Mouse (Mus musculus) hindbrain, embryonic 13.5 days (tissue): ENCODE results near the gene Plxnb1. TPM values are rescaled to one million over a fixed set of nuclear protein-coding genes. Genes with fewer than 3 reads are reported as not detected.

ENCODE experiments used
- ATAC-seq: fragments of 200-750 bp; cut with Nextera tagmentation; 2 replicates; pipeline ENCODE4 v1.8.0; 2017; ENCODE audit warnings: moderate TSS enrichment; ENCODE audit not compliant: low FRiP score
- H3K27ac ChIP-seq: fragments of 300-500 bp; sonication (generic); 2 replicates; pipeline ENCODE4 v1.5.1; 2015; ENCODE audit warnings: inconsistent platforms, mild to moderate bottlenecking, moderate library complexity
- H3K27me3 ChIP-seq: fragments of 300-500 bp; sonication (generic); 2 replicates; pipeline ENCODE4 v1.6.1; 2015; ENCODE audit warnings: mild to moderate bottlenecking, inconsistent platforms
- H3K36me3 ChIP-seq: fragments of 300-500 bp; sonication (generic); 2 replicates; pipeline ENCODE4 v1.6.1; 2015; ENCODE audit warnings: mild to moderate bottlenecking, inconsistent platforms
- H3K4me1 ChIP-seq: fragments of 300-500 bp; sonication (generic); replicated peaks from 2 replicates; pipeline ENCODE4 v1.6.1; 2015; ENCODE audit warnings: inconsistent platforms
- H3K4me2 ChIP-seq: fragments of 300-500 bp; sonication (generic); 2 replicates; pipeline ENCODE4 v1.6.1; 2015; ENCODE audit warnings: inconsistent platforms, mild to moderate bottlenecking, moderate library complexity
- H3K4me3 ChIP-seq: fragments of 300-500 bp; sonication (generic); 2 replicates; pipeline ENCODE4 v1.5.1; 2015; ENCODE audit warnings: mild to moderate bottlenecking, inconsistent platforms
- H3K9ac ChIP-seq: fragments of 300-500 bp; sonication (generic); 2 replicates; pipeline ENCODE4 v1.6.1; 2015; ENCODE audit warnings: mild to moderate bottlenecking, inconsistent platforms
- H3K9me3 ChIP-seq: fragments of 300-500 bp; sonication (generic); 2 replicates; pipeline ENCODE4 v1.6.1; 2016; ENCODE audit warnings: inconsistent platforms
- WGBS: fragments of 180-500 bp; shearing (Covaris S2); methylation state at CpG from one replicate; pipeline ENCODE4 v1.1.7; 2015; 5-methylcytosine and 5-hydroxymethylcytosine counted together
- polyA plus RNA-seq: library from polyadenylated mRNA; unstranded; fragments of >200 nt; fragmentation: Nextera tagmentation; extraction: Ambion mirVana; gene quantifications from 2 replicates; pipeline ENCODE4 v1.2.1, GENCODE M21; 2015

Plxnb1 gene
- polyA plus RNA-seq, 1 experiment from 2014 or later = 22.5 TPM

- Histone ChIP-seq H3K9ac (no peak overlapping the region), H3K9me3 (no peaks in the 10 kb centered on the region), H3K27ac (no peak overlapping the region), H3K4me1 (no peaks in the 10 kb centered on the region; the same call in 1 of the 2 replicates), H3K36me3 (peaks cover 100% of the 10 kb centered on the region), H3K4me2 (no peak overlapping the region), H3K4me3 (no peak overlapping the region), H3K27me3 (no peaks in the 10 kb centered on the region)
- no peak for ATAC-seq
- WGBS = 97% methylated on average over 11 of the region's 11 CpGs
These were observed 15.1 kb downstream of the Plxnb1 start for GRCm38 (mm10) chr9:109110240-109110639.

GRCm38 (mm10) chr9:109111101-109111500 is 15.9 kb downstream of the Plxnb1 start:
- H3K9me3 ChIP-seq = no peaks in the 10 kb centered on the region
- H3K4me2 ChIP-seq = no peak overlapping the region
- peaks cover 100% of the 10 kb centered on the region for H3K36me3 ChIP-seq
- ATAC-seq = no peak
- H3K9ac ChIP-seq = no peak overlapping the region
- H3K27me3 ChIP-seq = no peaks in the 10 kb centered on the region
- WGBS = 96% methylated on average over 4 of the region's 4 CpGs
- no peak overlapping the region for H3K4me3 ChIP-seq
- H3K4me1 ChIP-seq = no peaks in the 10 kb centered on the region
- no peak overlapping the region for H3K27ac ChIP-seq

GRCm38 (mm10) chr9:109111591-109111990 is 16.4 kb downstream of the Plxnb1 start:
- no peak overlapping the region for H3K4me3 ChIP-seq
- H3K9ac ChIP-seq = no peak overlapping the region
- H3K9me3 ChIP-seq = no peaks in the 10 kb centered on the region
- H3K27ac ChIP-seq = no peak overlapping the region
- H3K4me2 ChIP-seq = no peak overlapping the region
- no peak for ATAC-seq
- 94% methylated on average over 9 of the region's 9 CpGs for WGBS
- no peaks in the 10 kb centered on the region for H3K4me1 ChIP-seq
- H3K36me3 ChIP-seq = peaks cover 100% of the 10 kb centered on the region
- no peaks in the 10 kb centered on the region for H3K27me3 ChIP-seq

GRCm38 (mm10) chr9:109113331-109113730 is 18.1 kb downstream of the Plxnb1 start:
- H3K4me2 ChIP-seq = no peak overlapping the region
- no peaks in the 10 kb centered on the region for H3K9me3 ChIP-seq
- 89% methylated on average over 8 of the region's 8 CpGs for WGBS

GRCm38 (mm10) chr9:109114276-109114675 is 19.1 kb downstream of the Plxnb1 start:
- no peak overlapping the region for H3K4me2 ChIP-seq
- H3K9ac ChIP-seq = no peak overlapping the region
- WGBS = 98% methylated on average over 11 of the region's 11 CpGs
- H3K4me1 ChIP-seq = no peaks in the 10 kb centered on the region
- ATAC-seq = no peak
- H3K27ac ChIP-seq = no peak overlapping the region
- H3K4me3 ChIP-seq = no peak overlapping the region
- no peaks in the 10 kb centered on the region for H3K9me3 ChIP-seq
- no peaks in the 10 kb centered on the region for H3K27me3 ChIP-seq
- peaks cover 100% of the 10 kb centered on the region for H3K36me3 ChIP-seq

More at GRCm38 (mm10) chr9:109113331-109113730, 18.1 kb downstream of the Plxnb1 start:
- Histone ChIP-seq H3K4me3 (no peak overlapping the region), H3K27me3 (no peaks in the 10 kb centered on the region), H3K9ac (no peak overlapping the region), H3K27ac (no peak overlapping the region), H3K4me1 (no peaks in the 10 kb centered on the region), H3K36me3 (peaks cover 100% of the 10 kb centered on the region)
- ATAC-seq = no peak

- WGBS = 83% methylated on average over 7 of the region's 7 CpGs
- H3K4me1 ChIP-seq = no peaks in the 10 kb centered on the region
These were observed 19.7 kb downstream of the Plxnb1 start for GRCm38 (mm10) chr9:109114871-109115270.

GRCm38 (mm10) chr9:109116205-109116604 is 21.0 kb downstream of the Plxnb1 start:
- H3K27me3 ChIP-seq = no peaks in the 10 kb centered on the region
- no peak overlapping the region for H3K27ac ChIP-seq
- WGBS = 96% methylated on average over 10 of the region's 10 CpGs
- ATAC-seq = no peak
- no peak overlapping the region for H3K4me2 ChIP-seq
- H3K9ac ChIP-seq = no peak overlapping the region
- no peaks in the 10 kb centered on the region for H3K4me1 ChIP-seq
- H3K9me3 ChIP-seq = no peaks in the 10 kb centered on the region
- H3K36me3 ChIP-seq = peaks cover 96% of the 10 kb centered on the region
- H3K4me3 ChIP-seq = no peak overlapping the region

More at GRCm38 (mm10) chr9:109114871-109115270, 19.7 kb downstream of the Plxnb1 start:
- ATAC-seq = no peak
- Histone ChIP-seq H3K27me3 (no peaks in the 10 kb centered on the region), H3K4me2 (no peak overlapping the region), H3K9ac (no peak overlapping the region), H3K4me3 (no peak overlapping the region), H3K36me3 (peaks cover 100% of the 10 kb centered on the region), H3K27ac (no peak overlapping the region), H3K9me3 (no peaks in the 10 kb centered on the region)

GRCm38 (mm10) chr9:109118106-109118505 is 22.9 kb downstream of the Plxnb1 start:
- no peak overlapping the region for H3K4me2 ChIP-seq
- no peak overlapping the region for H3K9ac ChIP-seq
- peaks cover 77% of the 10 kb centered on the region for H3K36me3 ChIP-seq
- H3K9me3 ChIP-seq = no peaks in the 10 kb centered on the region
- H3K27me3 ChIP-seq = no peaks in the 10 kb centered on the region
- H3K27ac ChIP-seq = peak overlapping the region; percentile 6; the same call in 1 of the 2 replicates
- WGBS = 81% methylated on average over 4 of the region's 4 CpGs
- H3K4me1 ChIP-seq = 0 out of 2 replicates have a peak, but pooled peaks cover under 1% of the 10 kb centered on the region
- no peak overlapping the region for H3K4me3 ChIP-seq
- ATAC-seq = no peak

GRCm38 (mm10) chr9:109119571-109119970 is 24.4 kb downstream of the Plxnb1 start:
- Histone ChIP-seq H3K9me3 (no peaks in the 10 kb centered on the region), H3K4me2 (no peak overlapping the region), H3K9ac (no peak overlapping the region), H3K27ac (no peak overlapping the region), H3K4me1 (0 out of 2 replicates have a peak, but pooled peaks cover 4% of the 10 kb centered on the region), H3K4me3 (no peak overlapping the region), H3K27me3 (no peaks in the 10 kb centered on the region), H3K36me3 (peaks cover 63% of the 10 kb centered on the region)
- ATAC-seq = no peak
- WGBS = 93% methylated on average over 9 of the region's 9 CpGs

- H3K4me3 ChIP-seq = no peak overlapping the region
- no peaks in the 10 kb centered on the region for H3K9me3 ChIP-seq
- H3K36me3 ChIP-seq = peaks cover 49% of the 10 kb centered on the region
- H3K27ac ChIP-seq = no peak overlapping the region
- no peaks in the 10 kb centered on the region for H3K27me3 ChIP-seq
- 89% methylated on average over 6 of the region's 6 CpGs for WGBS
- ATAC-seq = no peak
- 0 out of 2 replicates have a peak, but pooled peaks cover 4% of the 10 kb centered on the region for H3K4me1 ChIP-seq
- no peak overlapping the region for H3K4me2 ChIP-seq
- H3K9ac ChIP-seq = no peak overlapping the region
These were observed 25.8 kb downstream of the Plxnb1 start for GRCm38 (mm10) chr9:109120956-109121355.

- H3K27me3 ChIP-seq = no peaks in the 10 kb centered on the region
- H3K4me3 ChIP-seq = no peak overlapping the region
- no peak overlapping the region for H3K4me2 ChIP-seq
- H3K27ac ChIP-seq = no peak overlapping the region
- no peaks in the 10 kb centered on the region for H3K9me3 ChIP-seq
- peaks cover 32% of the 10 kb centered on the region for H3K36me3 ChIP-seq
- WGBS = 48% methylated on average over 2 of the region's 2 CpGs
- no peak for ATAC-seq
- H3K9ac ChIP-seq = no peak overlapping the region
- H3K4me1 ChIP-seq = 0 out of 2 replicates have a peak, but pooled peaks cover 4% of the 10 kb centered on the region
These were observed 27.4 kb downstream of the Plxnb1 start for GRCm38 (mm10) chr9:109122553-109123085.

- peak; percentile 23; the same call in 1 of the 2 replicates for ATAC-seq
- H3K9ac ChIP-seq = no peak overlapping the region
- 51% methylated on average over 6 of the region's 6 CpGs for WGBS
- 0 out of 2 replicates have a peak, but pooled peaks cover 4% of the 10 kb centered on the region for H3K4me1 ChIP-seq
- H3K4me3 ChIP-seq = no peak overlapping the region
- no peak overlapping the region for H3K4me2 ChIP-seq
- H3K9me3 ChIP-seq = no peaks in the 10 kb centered on the region
- H3K36me3 ChIP-seq = peaks cover 26% of the 10 kb centered on the region
- H3K27me3 ChIP-seq = no peaks in the 10 kb centered on the region
- no peak overlapping the region for H3K27ac ChIP-seq
These were observed 28.1 kb downstream of the Plxnb1 start for GRCm38 (mm10) chr9:109123266-109123665.

GRCm38 (mm10) chr9:109124164-109124563 is 29.0 kb downstream of the Plxnb1 start:
- no peak for ATAC-seq
- H3K4me1 ChIP-seq = 0 out of 2 replicates have a peak, but pooled peaks cover 4% of the 10 kb centered on the region
- 88% methylated on average over 3 of the region's 3 CpGs for WGBS

More at GRCm38 (mm10) chr9:109124164-109124563, 29.0 kb downstream of the Plxnb1 start:
- H3K27ac ChIP-seq = no peak overlapping the region
- H3K9me3 ChIP-seq = no peaks in the 10 kb centered on the region
- H3K4me3 ChIP-seq = no peak overlapping the region
- peaks cover 17% of the 10 kb centered on the region for H3K36me3 ChIP-seq
- H3K27me3 ChIP-seq = no peaks in the 10 kb centered on the region
- no peak overlapping the region for H3K4me2 ChIP-seq
- no peak overlapping the region for H3K9ac ChIP-seq
